Mouse (Mus musculus) ES-Bruce4 (cell line): ENCODE results near the gene Zbtb45. TPM values are rescaled to one million over a fixed set of nuclear protein-coding genes. Genes with fewer than 3 reads are reported as not detected.

Experiments used
- H3K27ac ChIP-seq: 2 replicates; pipeline ENCODE4 v1.5.1; 2012; ENCODE audit warnings: low read length, inconsistent platforms; ENCODE audit not compliant: insufficient read depth
- H3K27me3 ChIP-seq: 2 replicates; pipeline ENCODE4 v1.6.1; 2012; ENCODE audit warnings: mild to moderate bottlenecking, low read length, inconsistent platforms; ENCODE audit not compliant: control insufficient read depth, poor library complexity, insufficient read depth, severe bottlenecking
- H3K36me3 ChIP-seq: 2 replicates; pipeline ENCODE4 v1.6.1; 2012; ENCODE audit warnings: inconsistent platforms, mild to moderate bottlenecking, low read length, moderate library complexity; ENCODE audit not compliant: control insufficient read depth, poor library complexity, insufficient read depth, severe bottlenecking
- H3K4me1 ChIP-seq: one replicate; pipeline ENCODE4 v1.8.1; 2011; ENCODE audit warnings: low read length; ENCODE audit not compliant: control insufficient read depth, insufficient read depth
- H3K4me3 ChIP-seq: 2 replicates; pipeline ENCODE4 v1.5.1; 2011; ENCODE audit warnings: low read depth, mild to moderate bottlenecking, low read length
- H3K9ac ChIP-seq: 2 replicates; pipeline ENCODE4 v1.6.1; 2012; ENCODE audit warnings: low read depth, mild to moderate bottlenecking, inconsistent platforms; ENCODE audit not compliant: poor library complexity, severe bottlenecking
- H3K9me3 ChIP-seq: replicated peaks from 2 replicates; pipeline ENCODE4 v1.6.1; 2012; ENCODE audit warnings: mild to moderate bottlenecking, low read length, inconsistent platforms; ENCODE audit not compliant: control insufficient read depth, poor library complexity, insufficient read depth, severe bottlenecking
- CTCF ChIP-seq: IDR thresholded peaks from one replicate; pipeline ENCODE4 v1.8.1; 2011; ENCODE audit warnings: low read depth, low read length
- EP300 ChIP-seq: IDR thresholded peaks from 2 replicates; pipeline ENCODE4 v1.6.1; 2011; ENCODE audit warnings: low read depth, low read length; ENCODE audit not compliant: insufficient read depth
- POLR2A ChIP-seq: IDR thresholded peaks from one replicate; pipeline ENCODE4 v1.8.1; 2011; ENCODE audit warnings: low read length; ENCODE audit not compliant: insufficient read depth
- polyA plus RNA-seq: library from polyadenylated mRNA; stranded (reverse); fragments of >200 nt; gene quantifications from 2 replicates; pipeline ENCODE4 v1.2.4, GENCODE M21; 2011; ENCODE audit warnings: low read depth; ENCODE audit not compliant: missing spikeins, insufficient read depth, insufficient read length

Gene Zbtb45
- polyA plus RNA-seq, 1 experiment, result 22.7 TPM

GRCm38 (mm10) chr7:13022773-13023535, 13.1 kb upstream of the Zbtb45 start:
- peak overlapping the region; percentile 65 for H3K4me3 ChIP-seq
- H3K9me3 ChIP-seq, result no peaks in the 10 kb centered on the region
- H3K27me3 ChIP-seq, result no peaks in the 10 kb centered on the region
- H3K27ac ChIP-seq, result peak overlapping the region; percentile 85
- TF ChIP-seq POLR2A (peak; percentile 68), CTCF (no peak), EP300 (peak; percentile 84)
- peaks cover 29% of the 10 kb centered on the region for H3K36me3 ChIP-seq
- peak overlapping the region; percentile 97 for H3K9ac ChIP-seq
- H3K4me1 ChIP-seq, result no peaks in the 10 kb centered on the region

DNA sequence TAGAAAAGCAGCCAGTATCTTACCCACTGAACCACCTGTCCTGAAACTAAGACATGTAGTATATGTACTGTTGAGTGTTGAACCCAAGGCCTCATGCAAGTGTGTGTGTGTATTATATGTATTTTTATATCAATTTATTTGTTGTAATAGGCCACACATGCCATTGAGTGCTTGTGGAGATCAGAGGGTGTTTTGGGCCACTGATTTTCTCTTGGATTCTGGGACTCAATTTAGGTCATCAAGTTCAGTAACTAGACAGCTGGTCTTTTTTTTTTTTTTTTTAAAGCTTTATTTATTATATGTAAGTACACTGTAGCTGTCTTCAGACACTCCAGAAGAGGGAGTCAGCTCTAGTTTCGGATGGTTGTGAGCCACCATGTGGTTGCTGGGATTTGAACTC, 5.4 kb upstream of the Zbtb45 start:
- H3K4me3 ChIP-seq, result no peak overlapping the region
- TF ChIP-seq EP300 (no peak), POLR2A (no peak), CTCF (no peak)
- H3K4me1 ChIP-seq, result peaks cover 1% of the 10 kb centered on the region
- H3K27me3 ChIP-seq, result no peaks in the 10 kb centered on the region
- peak overlapping the region; percentile 89 for H3K27ac ChIP-seq
- H3K9ac ChIP-seq, result no peak overlapping the region
- H3K9me3 ChIP-seq, result no peaks in the 10 kb centered on the region
- H3K36me3 ChIP-seq, result no peaks in the 10 kb centered on the region

GRCm38 (mm10) chr7:13014275-13014839, 4.5 kb upstream of the Zbtb45 start:
- Histone ChIP-seq H3K27ac (peak overlapping the region; percentile 100), H3K4me1 (peaks cover 1% of the 10 kb centered on the region), H3K4me3 (no peak overlapping the region)

GRCm38 (mm10) chr7:13013671-13014070, 3.8 kb upstream of the Zbtb45 start:
- Histone ChIP-seq H3K4me1 (peaks cover 1% of the 10 kb centered on the region), H3K4me3 (no peak overlapping the region), H3K9ac (peak overlapping the region; percentile 64), H3K27me3 (no peaks in the 10 kb centered on the region), H3K27ac (peak overlapping the region; percentile 100), H3K9me3 (no peaks in the 10 kb centered on the region), H3K36me3 (no peaks in the 10 kb centered on the region)
- no peak for TF ChIP-seq EP300
- TF ChIP-seq POLR2A, result no peak
- no peak for TF ChIP-seq CTCF

More at GRCm38 (mm10) chr7:13014275-13014839, 4.5 kb upstream of the Zbtb45 start:
- H3K9me3 ChIP-seq, result no peaks in the 10 kb centered on the region
- TF ChIP-seq EP300, result peak; percentile 99
- no peak for TF ChIP-seq CTCF
- no peaks in the 10 kb centered on the region for H3K27me3 ChIP-seq
- H3K36me3 ChIP-seq, result no peaks in the 10 kb centered on the region
- peak overlapping the region; percentile 64; the same call in 1 of the 2 replicates for H3K9ac ChIP-seq

- TF ChIP-seq EP300 (0 out of 2 replicates have a peak, but pooled peaks have one; percentile 10), CTCF (peak; percentile 87), POLR2A (no peak)
- H3K4me3 ChIP-seq, result peak overlapping the region; percentile 97
- H3K9me3 ChIP-seq, result no peaks in the 10 kb centered on the region
- H3K36me3 ChIP-seq, result no peaks in the 10 kb centered on the region
- H3K27ac ChIP-seq, result peak overlapping the region; percentile 98
- H3K4me1 ChIP-seq, result no peaks in the 10 kb centered on the region
- H3K9ac ChIP-seq, result peak overlapping the region; percentile 92
- H3K27me3 ChIP-seq, result no peaks in the 10 kb centered on the region
Observed at GRCm38 (mm10) chr7:13009143-13010004, 460 bp downstream of the Zbtb45 start.
